8 mouse cellular contexts compared by ENCODE assay signal in genomic region chr2:27740091-27740608, GRCm38 (mm10).
DNase-seq lines count a peak whose midpoint lies in the region; ATAC-seq lines count a peak whose summit lies in the region.

No protein-coding gene starts in this region.

- ATAC-seq in hindbrain, embryonic 14.5 days (ENCODE audit: low FRiP score) = peak; percentile 80

- peak overlapping the region; percentile 52 for H3K27ac ChIP-seq in hindbrain, embryonic 14.5 days

- H3K9ac ChIP-seq in hindbrain, embryonic 14.5 days = peak overlapping the region; percentile 42

- H3K36me3 ChIP-seq in hindbrain, embryonic 14.5 days (replicated peaks; ENCODE audit: control insufficient read depth, insufficient read depth) = 0 out of 2 replicates have a peak, but pooled peaks cover 3% of the 10 kb centered on the region

- no peaks in the 10 kb centered on the region for H3K9me3 ChIP-seq in hindbrain, embryonic 14.5 days (ENCODE audit: control insufficient read depth, low read length)

- H3K4me1 ChIP-seq in hindbrain, embryonic 14.5 days (replicated peaks; ENCODE audit: control insufficient read depth, insufficient read depth, low read length) = peaks cover 27% of the 10 kb centered on the region

- H3K4me2 ChIP-seq in hindbrain, embryonic 14.5 days (replicated peaks) = peak overlapping the region; percentile 22; the same call in 1 of the 2 replicates

- DNase-seq in R1 (ENCODE audit: low read depth, low spot score) = peak; percentile 82
- peak; percentile 53 to 65 for DNase-seq in cerebellum, postnatal 4 days (ENCODE audit: low spot score in 2 of 2)
- peak; percentile 85 to 89 for DNase-seq in frontal cortex, postnatal 36 days (ENCODE audit: low spot score in 2 of 2)
- peak; percentile 80 for DNase-seq in hindbrain, embryonic 14.5 days (ENCODE audit: low spot score)
- peak; percentile 77 for DNase-seq in left cerebral cortex, adult 11 months (ENCODE audit: low spot score)
- peak; percentile 88 for DNase-seq in lung, postnatal 25 days (ENCODE audit: low spot score)
- peak; percentile 18 for DNase-seq in retina, adult 2 months (ENCODE audit: low read depth, low spot score)
- DNase-seq in thymus, postnatal 25 days = peak; percentile 66

- 4% methylated on average over 16 of the region's 16 CpGs for WGBS in hindbrain, embryonic 14.5 days

- no peak overlapping the region for H3K4me3 ChIP-seq in hindbrain, embryonic 14.5 days (replicated peaks; ENCODE audit: low read length)

- no peaks in the 10 kb centered on the region for H3K27me3 ChIP-seq in hindbrain, embryonic 14.5 days (ENCODE audit: control insufficient read depth, insufficient read depth, low read length)

Comparison
In these comparisons a context has a peak if more than half of its experiments do, and no peak if none do; other contexts are left out.
1. DNase-seq: peak in every context shown above with its lines; median percentile 88 in lung, postnatal 25 days; 87 in frontal cortex, postnatal 36 days; 82 in R1; 80 in hindbrain, embryonic 14.5 days; 77 in left cerebral cortex, adult 11 months; 66 in thymus, postnatal 25 days; 59 in cerebellum, postnatal 4 days; 18 in retina, adult 2 months.